Mouse (Mus musculus) lung, postnatal 0 days (tissue): ENCODE data around the gene Gm20388. TPM values are rescaled to one million over a fixed set of nuclear protein-coding genes. Genes with fewer than 3 reads are reported as not detected.

Experiments
- ATAC-seq: fragments of 200-750 bp; cut with Nextera tagmentation; 2 replicates; pipeline ENCODE4 v1.8.0; 2017; ENCODE audit warnings: moderate library complexity
- DNase-seq: peaks from one replicate; pipeline ENCODE4 v3.0.0-alpha.2; 2016; ENCODE audit warnings: low spot score
- H3K27ac ChIP-seq: fragments of 300-500 bp; sonication (generic); 2 replicates; pipeline ENCODE4 v1.5.1; 2014; ENCODE audit warnings: antibody characterized with exemption, mild to moderate bottlenecking, low read length, mixed read lengths
- H3K27me3 ChIP-seq: fragments of 300-500 bp; sonication (generic); replicated peaks from 2 replicates; pipeline ENCODE4 v1.6.1; 2014; ENCODE audit warnings: low read length, mixed read lengths; ENCODE audit not compliant: insufficient read depth
- H3K36me3 ChIP-seq: fragments of 300-500 bp; sonication (generic); 2 replicates; pipeline ENCODE4 v1.6.1; 2014; ENCODE audit warnings: low read length, mixed read lengths; ENCODE audit not compliant: insufficient read depth
- H3K4me1 ChIP-seq: fragments of 300-500 bp; sonication (generic); 2 replicates; pipeline ENCODE4 v1.6.1; 2014; ENCODE audit warnings: antibody characterized with exemption, low read depth, low read length, mixed read lengths; ENCODE audit not compliant: insufficient read depth
- H3K4me2 ChIP-seq: fragments of 300-500 bp; sonication (generic); replicated peaks from 2 replicates; pipeline ENCODE4 v1.6.1; 2014; ENCODE audit warnings: low read depth, mild to moderate bottlenecking, low read length, moderate library complexity, mixed read lengths
- H3K4me3 ChIP-seq: fragments of 300-500 bp; sonication (generic); 2 replicates; pipeline ENCODE4 v1.5.1; 2014; ENCODE audit warnings: low read depth, low read length
- H3K9ac ChIP-seq: fragments of 300-500 bp; sonication (generic); replicated peaks from 2 replicates; pipeline ENCODE4 v1.6.1; 2014; ENCODE audit warnings: low read depth, mild to moderate bottlenecking
- H3K9me3 ChIP-seq: fragments of 300-500 bp; sonication (generic); 2 replicates; pipeline ENCODE4 v1.6.1; 2016; ENCODE audit warnings: low read length, mixed read lengths
- CTCF ChIP-seq: IDR thresholded peaks from 2 replicates; pipeline ENCODE4 v1.5.1; 2016; ENCODE audit warnings: antibody characterized with exemption, mild to moderate bottlenecking
- EP300 ChIP-seq: IDR thresholded peaks from 2 replicates; pipeline ENCODE4 v1.6.1; 2016; ENCODE audit warnings: antibody characterized with exemption, mild to moderate bottlenecking, control low read depth
- WGBS: fragments of 180-500 bp; shearing (Covaris S2); extraction: QIAGEN DNeasy Blood & Tissue Kit; methylation state at CpG from one replicate; pipeline ENCODE4 v1.1.7; 2014; 5-methylcytosine and 5-hydroxymethylcytosine counted together
- polyA plus RNA-seq: library from polyadenylated mRNA; unstranded; fragments of >200 nt; fragmentation: Nextera tagmentation; extraction: Ambion mirVana; gene quantifications from 2 replicates; pipeline ENCODE4 v1.2.1, GENCODE M21; 2015

Gene Gm20388
- polyA plus RNA-seq, 1 experiment from 2014 or later = not detected

- no peak for TF ChIP-seq CTCF
- no peak for TF ChIP-seq EP300
- no peak overlapping the region for H3K9ac ChIP-seq
- no peaks in the 10 kb centered on the region for H3K27me3 ChIP-seq
- no peaks in the 10 kb centered on the region for H3K4me1 ChIP-seq
- H3K27ac ChIP-seq = no peak overlapping the region
- no peak for DNase-seq
- ATAC-seq = no peak
- WGBS = 82% methylated on average over 24 of the region's 24 CpGs
- no peak overlapping the region for H3K4me2 ChIP-seq
- H3K9me3 ChIP-seq = no peaks in the 10 kb centered on the region
- H3K4me3 ChIP-seq = no peak overlapping the region
- peaks cover 4% of the 10 kb centered on the region; the same call in 1 of the 2 replicates for H3K36me3 ChIP-seq
Measured at GRCm38 (mm10) chr8:122423217-122423616, 2512.6 kb downstream of the Gm20388 start.

- ATAC-seq (peak; percentile 31; the same call in 1 of the 2 replicates), DNase-seq (peak; percentile 53)
- Histone ChIP-seq H3K4me3 (no peak overlapping the region), H3K4me1 (no peaks in the 10 kb centered on the region), H3K4me2 (no peak overlapping the region), H3K27ac (no peak overlapping the region), H3K36me3 (peaks cover 4% of the 10 kb centered on the region; the same call in 1 of the 2 replicates), H3K9me3 (no peaks in the 10 kb centered on the region), H3K27me3 (no peaks in the 10 kb centered on the region), H3K9ac (no peak overlapping the region)
- 24% methylated on average over 5 of the region's 5 CpGs for WGBS
- TF ChIP-seq EP300 = no peak
- no peak for TF ChIP-seq CTCF
Measured at GRCm38 (mm10) chr8:122423659-122424058, 2513.0 kb downstream of the Gm20388 start.

GRCm38 (mm10) chr8:122426145-122426544, 2515.5 kb downstream of the Gm20388 start:
- ATAC-seq = no peak
- H3K27me3 ChIP-seq = no peaks in the 10 kb centered on the region
- WGBS = 72% methylated on average over 9 of the region's 9 CpGs

GRCm38 (mm10) chr8:122427607-122428006, 2517.0 kb downstream of the Gm20388 start:
- Histone ChIP-seq H3K27me3 (no peaks in the 10 kb centered on the region), H3K27ac (no peak overlapping the region), H3K4me2 (no peak overlapping the region), H3K9ac (no peak overlapping the region), H3K36me3 (peaks cover 4% of the 10 kb centered on the region; the same call in 1 of the 2 replicates), H3K9me3 (no peaks in the 10 kb centered on the region), H3K4me1 (no peaks in the 10 kb centered on the region), H3K4me3 (no peak overlapping the region)
- ATAC-seq (no peak), DNase-seq (no peak)
- TF ChIP-seq CTCF (no peak), EP300 (no peak)
- 90% methylated on average over 7 of the region's 7 CpGs for WGBS

More at GRCm38 (mm10) chr8:122426145-122426544, 2515.5 kb downstream of the Gm20388 start:
- Histone ChIP-seq H3K36me3 (peaks cover 4% of the 10 kb centered on the region; the same call in 1 of the 2 replicates), H3K9ac (no peak overlapping the region), H3K27ac (no peak overlapping the region), H3K4me1 (no peaks in the 10 kb centered on the region), H3K4me2 (no peak overlapping the region), H3K9me3 (no peaks in the 10 kb centered on the region), H3K4me3 (no peak overlapping the region)
- DNase-seq = no peak
- TF ChIP-seq CTCF (no peak), EP300 (no peak)

GRCm38 (mm10) chr8:122428163-122428562, 2517.5 kb downstream of the Gm20388 start:
- TF ChIP-seq EP300 = no peak
- TF ChIP-seq CTCF = no peak
- DNase-seq (no peak), ATAC-seq (no peak)
- H3K9ac ChIP-seq = no peak overlapping the region
- no peaks in the 10 kb centered on the region for H3K9me3 ChIP-seq
- H3K4me1 ChIP-seq = peaks cover 5% of the 10 kb centered on the region
- no peak overlapping the region for H3K27ac ChIP-seq
- H3K4me2 ChIP-seq = no peak overlapping the region
- H3K4me3 ChIP-seq = no peak overlapping the region
- 82% methylated on average over 9 of the region's 9 CpGs for WGBS
- peaks cover 4% of the 10 kb centered on the region; the same call in 1 of the 2 replicates for H3K36me3 ChIP-seq
- H3K27me3 ChIP-seq = no peaks in the 10 kb centered on the region

GRCm38 (mm10) chr8:122430058-122430636, 2519.5 kb downstream of the Gm20388 start:
- H3K36me3 ChIP-seq = peaks cover 4% of the 10 kb centered on the region; the same call in 1 of the 2 replicates
- H3K9me3 ChIP-seq = no peaks in the 10 kb centered on the region
- no peak overlapping the region for H3K4me3 ChIP-seq
- no peak overlapping the region for H3K9ac ChIP-seq
- peaks cover 6% of the 10 kb centered on the region for H3K4me1 ChIP-seq
- H3K4me2 ChIP-seq = no peak overlapping the region
- DNase-seq (peak; percentile 43), ATAC-seq (no peak)
- H3K27ac ChIP-seq = no peak overlapping the region
- WGBS = 71% methylated on average over 10 of the region's 10 CpGs
- H3K27me3 ChIP-seq = no peaks in the 10 kb centered on the region
- TF ChIP-seq CTCF (no peak), EP300 (no peak)
